Mouse (Mus musculus): ENCODE results near the gene Edil3.

Gene Edil3

GRCm38 (mm10) chr13:88821440-88822331, at the start of gene Edil3:
TSS of gene Edil3 (plus strand) at chr13:88821472.
- DNase-seq (ENCODE audit: low read depth, low spot score): no peak

GRCm38 (mm10) chr13:88799186-88799585, 22.1 kb upstream of the Edil3 start:
- DNase-seq (ENCODE audit: low read depth, low spot score): no peak

GRCm38 (mm10) chr13:88801006-88801405, 20.3 kb upstream of the Edil3 start:
- DNase-seq (ENCODE audit: low read depth, low spot score): no peak

GRCm38 (mm10) chr13:88805838-88806237, 15.4 kb upstream of the Edil3 start:
- DNase-seq (ENCODE audit: low read depth, low spot score): no peak

- no peak for DNase-seq (ENCODE audit: low read depth, low spot score)
Measured at GRCm38 (mm10) chr13:88806269-88806668, 15.0 kb upstream of the Edil3 start.

- no peak for DNase-seq (ENCODE audit: low read depth, low spot score)
Measured at GRCm38 (mm10) chr13:88810097-88810496, 11.2 kb upstream of the Edil3 start.

- DNase-seq (ENCODE audit: low read depth, low spot score): no peak
Measured at GRCm38 (mm10) chr13:88820686-88821308, 475 bp upstream of the Edil3 start.

GRCm38 (mm10) chr13:88822332-88822895, 1.1 kb downstream of the Edil3 start:
- DNase-seq (ENCODE audit: low read depth, low spot score): no peak

GRCm38 (mm10) chr13:88822976-88823521, 1.8 kb downstream of the Edil3 start:
- DNase-seq (ENCODE audit: low read depth, low spot score): no peak

GRCm38 (mm10) chr13:88823522-88824419, 2.5 kb downstream of the Edil3 start:
- no peak for DNase-seq (ENCODE audit: low read depth, low spot score)

- DNase-seq (ENCODE audit: low read depth, low spot score): no peak
Measured at GRCm38 (mm10) chr13:88824441-88824840, 3.2 kb downstream of the Edil3 start.

- DNase-seq (ENCODE audit: low read depth, low spot score): no peak
Measured at GRCm38 (mm10) chr13:88828362-88828761, 7.1 kb downstream of the Edil3 start.

- no peak for DNase-seq (ENCODE audit: low read depth, low spot score)
Measured at GRCm38 (mm10) chr13:88833732-88834131, 12.5 kb downstream of the Edil3 start.

- DNase-seq (ENCODE audit: low read depth, low spot score): no peak
Measured at GRCm38 (mm10) chr13:88849739-88850138, 28.5 kb downstream of the Edil3 start.

- DNase-seq (ENCODE audit: low read depth, low spot score): no peak
Measured at GRCm38 (mm10) chr13:88879960-88880359, 58.7 kb downstream of the Edil3 start.

GRCm38 (mm10) chr13:88890728-88891127, 69.5 kb downstream of the Edil3 start:
- DNase-seq (ENCODE audit: low read depth, low spot score): no peak

- DNase-seq (ENCODE audit: low read depth, low spot score): no peak
Measured at GRCm38 (mm10) chr13:88900046-88900445, 78.8 kb downstream of the Edil3 start.

- no peak for DNase-seq (ENCODE audit: low read depth, low spot score)
Measured at GRCm38 (mm10) chr13:88907405-88907804, 86.1 kb downstream of the Edil3 start.

- no peak for DNase-seq (ENCODE audit: low read depth, low spot score)
Measured at GRCm38 (mm10) chr13:88908187-88908586, 86.9 kb downstream of the Edil3 start.

GRCm38 (mm10) chr13:88916503-88916902, 95.2 kb downstream of the Edil3 start:
- DNase-seq (ENCODE audit: low read depth, low spot score): no peak

- DNase-seq (ENCODE audit: low read depth, low spot score): no peak
Measured at GRCm38 (mm10) chr13:88929626-88930025, 108.4 kb downstream of the Edil3 start.
